Mouse (Mus musculus) cerebellum, postnatal 36 days (tissue): ENCODE measurements around the gene Gpr84.

ENCODE experiments used
- DNase-seq, 2 experiments: peaks; one replicate each; pipeline ENCODE4 v3.0.0; 2021 to 2022; ENCODE audit warnings: mixed read lengths in 2 of 2

The Gpr84 gene

DNA sequence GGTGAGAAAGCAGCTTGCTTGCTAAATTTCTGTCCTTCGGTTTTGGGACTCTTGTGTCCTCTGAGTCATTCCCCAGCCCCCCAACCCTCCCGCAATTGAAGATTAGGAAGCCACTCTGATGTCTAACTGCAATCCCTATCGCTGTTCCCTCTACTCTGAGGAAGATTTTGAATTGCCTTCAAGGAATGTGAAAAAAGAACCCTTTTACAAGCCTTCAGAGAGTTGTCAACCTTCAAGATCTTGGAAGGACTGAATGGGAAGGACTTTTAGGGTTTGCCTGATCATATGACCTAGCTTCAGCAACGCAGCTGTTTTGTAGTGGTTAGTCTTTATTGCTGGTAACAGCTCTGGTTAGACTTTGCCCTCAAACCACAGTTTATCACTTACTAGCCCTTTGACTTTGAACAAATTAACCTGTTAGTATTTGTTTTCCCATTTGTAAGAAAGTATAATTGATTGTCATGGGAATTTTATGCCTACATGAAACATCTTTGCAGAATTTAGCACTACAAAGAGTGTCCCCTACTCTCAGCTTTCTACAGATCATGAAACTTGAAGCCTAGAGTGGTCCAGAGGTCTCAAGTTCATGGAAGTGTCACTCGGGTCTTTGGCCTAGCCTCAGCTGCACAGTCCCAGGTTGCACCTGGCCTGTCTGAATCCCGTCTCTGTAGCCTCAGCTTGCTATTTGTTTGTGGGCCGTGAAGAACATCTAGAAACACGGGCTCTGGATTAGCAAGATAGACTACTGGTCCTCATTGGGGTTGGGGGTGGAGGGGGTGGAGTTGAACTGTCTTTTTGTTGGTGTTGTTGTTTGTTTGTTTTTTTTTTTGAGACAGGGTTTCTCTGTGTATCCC lies 4.4 kb downstream of the Gpr84 start:
- DNase-seq, result no peak

DNA sequence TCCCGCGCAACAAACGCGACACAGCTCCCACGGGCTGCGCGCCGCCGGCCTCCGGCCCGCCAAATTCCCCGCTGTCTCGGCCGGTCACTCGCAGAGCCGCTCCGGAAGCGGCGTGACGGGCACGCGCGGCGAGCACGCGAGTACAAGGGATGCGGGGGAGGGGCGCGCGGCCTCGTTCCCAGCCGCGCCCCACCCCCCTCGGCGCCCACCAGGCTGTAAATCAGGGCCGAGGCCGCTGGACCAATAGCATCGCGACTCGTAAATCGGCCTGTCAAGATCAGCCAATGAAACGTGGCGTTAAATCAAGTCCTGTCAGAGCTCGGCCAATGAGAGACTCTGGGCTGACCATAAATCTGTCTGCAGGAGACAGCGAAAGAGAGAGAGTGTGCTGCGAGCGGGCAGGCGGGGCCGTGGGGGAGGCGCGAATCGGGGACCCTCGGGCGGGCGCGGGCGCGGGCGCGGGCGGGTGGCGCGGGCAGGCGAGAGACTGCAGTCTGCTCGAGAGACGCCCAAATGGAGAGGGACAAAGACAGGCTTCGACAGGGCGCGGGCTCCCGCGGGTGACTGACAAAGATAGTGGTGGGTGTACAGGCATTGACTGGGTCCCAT lies 5.2 kb downstream of the Gpr84 start:
- DNase-seq, result peak; percentile 96 to 97

DNA sequence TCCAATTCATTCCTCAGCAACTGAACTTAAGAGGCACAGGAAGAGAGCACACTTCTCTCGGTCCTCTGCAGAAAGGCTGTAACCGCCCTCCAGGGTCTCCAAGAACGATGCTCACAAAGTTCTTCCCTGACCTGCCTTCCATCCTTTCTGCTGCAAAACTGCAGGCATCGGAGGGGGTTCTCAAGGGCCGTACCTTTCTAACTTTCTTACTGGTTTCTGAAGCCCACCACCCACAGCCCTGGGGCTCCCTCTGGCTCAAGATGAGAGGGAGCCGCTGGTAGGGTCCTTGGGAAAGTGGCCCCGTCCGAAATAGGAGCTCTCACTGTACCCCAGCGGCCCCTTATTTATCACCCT lies 5.8 kb downstream of the Gpr84 start:
- no peak for DNase-seq

DNA sequence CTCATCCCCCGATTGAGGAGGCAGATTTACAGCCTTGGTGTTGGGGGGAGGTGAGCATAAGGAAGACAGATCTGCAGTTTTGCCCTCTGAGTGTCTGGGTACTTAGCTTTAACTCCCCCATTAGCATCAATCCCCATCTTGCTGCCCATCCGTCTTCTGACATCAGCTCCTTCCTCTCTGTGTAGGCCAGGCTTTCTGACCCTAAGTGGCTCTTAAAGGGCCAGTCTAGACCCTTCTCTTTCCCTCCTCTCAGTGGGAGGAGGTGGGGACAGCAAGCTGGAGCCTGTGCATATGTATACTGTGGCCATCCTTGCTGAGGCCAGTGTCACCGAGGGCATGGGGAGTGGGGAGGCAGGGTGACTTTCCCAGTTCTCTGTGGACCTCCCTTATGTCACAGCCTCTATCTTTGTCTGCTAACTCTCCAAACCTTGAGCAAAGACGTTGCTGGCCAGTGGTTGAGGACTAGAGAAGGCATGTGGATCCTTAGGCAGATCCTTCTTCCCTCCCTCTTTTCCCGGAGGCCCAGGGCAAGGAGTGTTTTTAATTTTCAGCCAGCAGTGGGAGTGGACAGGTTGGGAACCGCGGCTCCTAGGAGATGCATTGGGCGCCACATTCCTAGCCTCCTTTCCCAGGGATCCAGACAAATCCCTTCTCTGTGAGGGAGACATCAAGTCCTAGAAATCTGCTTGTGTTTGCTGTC lies 6.3 kb downstream of the Gpr84 start:
- peak in 1 of 2 experiments; percentile 37 for DNase-seq

DNA sequence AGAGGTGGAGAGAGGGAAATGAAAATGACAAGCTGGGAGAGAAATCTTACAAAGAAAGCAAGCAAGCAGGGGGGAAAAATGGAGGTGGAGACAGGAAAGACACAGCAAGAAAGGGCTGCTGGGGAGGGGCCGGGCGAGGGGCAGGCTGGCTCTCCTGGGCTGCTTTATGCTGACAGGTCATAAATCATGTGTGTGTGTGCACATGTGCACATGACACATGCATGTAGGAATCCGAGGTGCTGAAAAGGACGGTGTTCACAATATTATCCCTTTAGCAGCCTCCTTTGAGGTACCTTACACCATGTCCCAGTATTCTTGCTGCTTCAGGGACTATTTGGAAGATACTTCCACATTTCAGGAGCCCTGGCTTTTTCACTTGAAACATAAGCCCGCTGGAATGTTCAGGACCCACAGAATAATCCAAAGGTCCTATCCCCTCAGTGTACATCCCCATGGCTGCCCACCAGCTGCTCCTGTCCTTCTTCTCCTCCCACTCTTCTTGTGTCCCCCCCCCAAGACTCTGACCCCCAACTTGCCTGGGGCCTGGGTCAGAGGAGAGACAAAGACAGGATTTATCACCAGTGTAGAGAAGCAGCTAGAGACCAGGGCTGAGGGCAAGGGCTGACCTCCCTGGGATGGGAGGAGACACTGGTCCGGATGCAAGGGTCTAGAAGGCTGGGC lies 7.9 kb downstream of the Gpr84 start:
- no peak for DNase-seq

DNA sequence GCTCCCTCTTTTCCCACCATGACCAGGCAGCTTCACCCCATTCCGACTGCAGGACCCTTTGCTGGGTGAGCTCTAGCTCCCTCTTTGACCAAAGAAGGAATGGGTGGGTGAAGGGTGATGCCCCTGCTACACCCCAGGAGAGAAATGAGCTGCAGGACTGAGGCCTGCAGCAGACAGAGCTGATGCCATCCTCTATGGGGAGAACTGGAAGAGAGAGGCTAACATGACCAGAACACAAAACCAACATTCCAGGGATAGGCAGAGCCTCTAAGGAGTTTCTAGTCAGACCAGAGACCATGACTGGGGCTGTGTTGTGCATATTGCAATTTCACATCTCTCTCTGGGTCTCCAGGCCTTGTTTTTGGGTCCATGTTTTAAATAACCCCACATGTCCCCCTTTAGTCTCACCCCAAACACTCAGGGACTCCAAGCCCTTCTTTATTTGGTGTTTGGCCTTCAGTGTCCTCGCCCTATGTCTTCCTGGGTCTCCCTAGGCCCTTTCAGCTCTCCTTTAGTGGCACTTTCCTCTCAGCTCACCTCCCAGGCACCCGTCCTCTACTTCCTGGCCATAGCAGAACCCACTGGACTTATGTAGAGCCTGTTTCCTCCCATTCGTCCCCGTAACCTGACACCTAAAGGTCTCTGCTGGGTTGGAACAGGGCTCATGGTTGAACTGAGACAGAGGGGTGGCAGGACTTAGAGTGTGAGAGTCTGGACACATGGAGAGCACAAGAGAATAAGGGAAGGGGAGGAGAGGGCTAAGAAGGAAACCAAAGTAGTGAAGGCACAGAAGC lies 8.7 kb downstream of the Gpr84 start:
- no peak for DNase-seq

DNA sequence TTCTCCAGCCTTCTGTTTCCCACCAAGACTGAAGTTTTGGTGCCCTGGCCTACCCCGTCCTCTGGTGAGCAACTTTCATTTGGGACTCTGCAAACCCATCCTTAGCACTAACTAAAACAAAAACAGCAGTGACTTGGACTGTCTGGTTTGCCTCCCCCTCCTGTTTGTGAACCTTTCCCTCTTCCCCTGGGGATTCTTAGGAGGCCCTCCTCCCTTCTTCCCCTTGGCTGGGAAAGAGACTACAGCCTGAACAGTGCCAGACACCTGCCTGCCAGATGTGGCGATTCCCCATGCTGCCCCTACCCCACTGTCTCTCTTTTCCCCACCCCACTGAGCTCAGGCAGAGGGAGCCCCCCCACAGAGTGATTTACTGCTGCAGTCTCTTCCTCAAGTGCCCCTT lies 9.4 kb downstream of the Gpr84 start:
- DNase-seq, result no peak

DNA sequence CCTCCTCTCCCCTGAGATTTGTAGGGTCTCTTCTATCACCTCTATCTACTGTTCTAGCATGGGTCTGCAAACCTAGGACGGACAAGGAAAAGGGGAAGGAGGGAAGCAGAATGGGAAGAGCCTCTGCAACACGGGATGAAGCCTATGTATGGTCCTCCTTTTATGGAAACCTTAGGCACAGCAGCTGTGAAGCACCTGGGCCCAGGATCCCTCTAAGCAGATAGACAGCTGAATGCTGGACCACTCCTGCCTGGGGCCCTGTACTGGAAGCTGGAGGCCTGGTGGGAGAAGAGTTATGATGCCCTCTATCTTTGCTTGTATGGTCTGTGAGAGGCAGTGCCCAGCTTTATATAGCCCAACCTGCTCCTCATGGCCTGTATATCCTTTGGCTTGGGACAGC lies 9.9 kb downstream of the Gpr84 start:
- no peak for DNase-seq

DNA sequence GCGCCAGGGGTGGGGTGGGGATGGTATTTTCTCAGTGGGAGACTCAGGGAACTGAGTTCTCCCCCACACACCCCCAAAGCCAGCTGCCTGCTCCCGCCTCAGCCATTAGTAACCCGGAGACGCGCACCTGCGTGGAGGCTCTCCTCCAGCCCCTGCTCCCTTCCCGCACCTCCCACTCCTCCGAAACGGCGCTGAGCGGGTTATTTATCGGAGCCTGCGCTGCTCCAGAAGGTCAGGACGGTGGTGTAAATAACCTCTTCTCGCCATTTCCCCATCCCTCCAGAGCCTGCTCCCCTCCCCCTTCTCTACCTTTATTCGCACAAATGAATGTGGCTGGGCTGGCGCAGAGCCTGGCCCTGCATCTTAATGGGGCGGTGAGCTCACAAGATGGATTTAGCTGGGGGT lies 10.3 kb downstream of the Gpr84 start:
- peak; percentile 48 to 60 for DNase-seq

DNA sequence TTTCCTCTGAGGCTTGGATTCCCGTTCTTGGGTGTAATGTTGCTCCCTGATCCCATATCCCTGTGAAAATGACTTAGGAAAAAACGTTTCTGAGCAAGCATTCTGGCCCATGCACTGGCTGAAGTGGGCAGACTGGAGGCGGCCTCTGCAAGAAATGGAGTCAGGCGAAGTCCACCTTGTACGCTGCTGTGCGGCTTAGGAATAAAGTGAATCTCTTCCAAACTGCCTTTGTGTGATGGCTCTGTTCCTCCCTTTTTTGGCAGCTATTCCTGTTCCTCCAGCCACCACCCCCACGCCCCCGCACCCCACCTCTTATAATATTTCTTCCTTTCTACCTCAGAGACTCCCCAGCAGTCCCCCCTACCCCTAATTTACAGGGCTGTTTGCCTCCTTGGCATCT lies 10.8 kb downstream of the Gpr84 start:
- DNase-seq, result no peak

DNA sequence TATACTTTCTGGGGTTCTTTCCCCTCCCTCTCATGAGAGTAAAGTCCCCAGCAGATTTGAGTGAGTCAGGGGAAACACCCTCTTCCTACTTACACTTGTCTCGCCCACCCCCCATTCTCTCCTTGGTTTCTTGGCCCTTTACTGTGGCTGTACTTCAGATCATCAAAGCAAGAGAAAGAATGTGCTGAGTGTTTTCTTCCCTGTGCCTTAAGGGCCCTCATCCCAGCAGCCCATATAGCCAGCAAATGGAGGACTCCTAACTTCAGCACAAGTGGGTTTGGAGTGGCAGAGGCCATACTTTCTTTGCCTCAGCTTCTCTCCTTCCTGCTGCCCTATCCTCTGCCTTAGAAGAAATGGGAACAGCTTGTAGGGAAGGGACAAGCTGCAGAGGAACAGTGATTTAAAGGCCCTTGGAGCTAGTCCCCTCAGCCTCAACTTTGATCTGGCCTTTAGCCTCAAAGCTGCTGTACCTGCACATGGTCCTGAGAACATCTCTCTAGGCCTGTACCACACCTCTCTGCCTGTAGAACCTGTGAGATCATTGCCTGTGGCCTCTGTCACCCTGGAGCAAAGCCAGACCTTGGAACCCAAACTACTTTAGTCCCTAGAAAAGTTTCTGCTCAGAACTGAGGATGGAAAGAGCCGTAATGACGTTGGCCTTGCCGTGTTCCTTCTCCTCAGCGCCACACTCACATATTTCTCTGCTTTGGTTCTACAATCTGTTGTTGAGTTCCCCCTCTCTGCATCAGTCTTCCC lies 11.4 kb downstream of the Gpr84 start:
- no peak for DNase-seq

DNA sequence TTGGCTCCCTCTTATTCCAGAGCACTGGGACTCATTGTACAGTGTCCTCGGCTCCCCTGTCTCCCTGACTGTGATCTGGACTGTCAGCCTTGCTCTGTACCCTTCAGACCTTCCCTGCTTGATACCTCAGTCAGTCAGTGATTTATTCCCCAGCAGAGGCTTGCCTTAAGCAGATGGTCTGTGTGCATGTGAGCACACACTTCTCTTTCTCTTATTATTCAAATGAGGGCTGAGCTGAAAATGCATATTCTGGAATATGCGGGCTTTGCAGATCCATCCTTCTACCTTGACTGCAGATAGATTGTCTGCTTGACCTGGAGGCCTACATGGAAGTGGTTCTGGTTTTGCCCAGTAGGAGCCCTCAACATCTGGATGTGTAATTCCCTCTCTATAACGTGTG lies 12.4 kb downstream of the Gpr84 start:
- no peak for DNase-seq

DNA sequence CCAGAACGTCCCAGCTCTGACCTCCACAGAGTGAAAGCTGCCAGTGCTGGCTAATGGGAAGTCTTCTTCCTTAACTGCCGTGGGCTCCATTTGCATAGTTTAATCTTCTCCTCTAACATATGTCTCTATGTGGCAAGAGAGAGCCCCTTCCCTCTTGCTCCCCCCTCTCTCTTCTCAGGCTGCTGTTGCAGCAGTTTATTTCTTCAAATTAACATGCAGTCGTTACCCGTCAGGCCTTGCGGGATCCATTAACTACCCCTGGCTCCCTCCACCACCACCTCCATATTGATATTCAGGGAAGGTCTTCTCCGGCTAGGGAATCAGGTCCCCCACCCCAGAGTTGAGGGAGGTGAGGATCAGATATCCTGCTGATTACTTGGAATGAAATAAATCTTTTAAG lies 13.1 kb downstream of the Gpr84 start:
- no peak for DNase-seq

DNA sequence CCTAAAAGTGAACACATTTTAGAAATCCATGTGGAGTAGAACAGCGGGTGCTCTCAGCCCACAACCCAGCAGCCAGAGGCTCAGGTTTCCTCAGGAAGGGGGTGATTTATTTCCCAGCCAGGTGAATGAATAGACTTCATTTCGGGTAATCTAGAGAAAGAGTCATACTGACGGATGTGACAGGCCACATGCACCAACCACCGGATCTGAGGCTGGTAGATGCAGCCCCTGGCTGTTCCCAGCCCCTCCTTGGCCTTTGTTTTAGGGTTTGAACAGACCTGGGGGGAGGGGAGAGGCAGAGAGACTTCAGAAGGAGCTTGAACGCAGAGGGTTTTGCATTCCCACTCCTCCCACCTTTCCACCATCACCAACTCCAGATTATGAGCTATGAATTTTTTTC lies 14.6 kb downstream of the Gpr84 start:
- no peak for DNase-seq

DNA sequence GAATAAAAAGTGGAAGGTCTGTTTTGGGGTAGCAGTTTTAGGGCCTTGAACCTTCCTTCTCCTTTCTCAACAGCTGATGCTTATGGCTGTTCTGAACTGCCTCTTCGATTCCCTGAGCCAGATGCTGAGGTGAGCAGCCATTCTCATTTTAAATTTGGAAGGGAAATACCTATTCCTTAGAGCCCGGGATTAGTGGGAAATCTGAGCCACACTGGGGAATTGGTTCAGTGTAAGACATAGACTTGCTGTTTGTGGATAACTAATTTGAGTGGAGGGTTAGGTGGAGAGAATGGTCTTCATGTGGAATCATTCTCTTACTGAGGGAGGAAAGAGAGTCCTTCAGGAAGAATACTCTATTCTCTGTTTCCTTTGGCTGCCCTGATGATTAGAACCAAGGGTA lies 15.8 kb downstream of the Gpr84 start:
- no peak for DNase-seq

DNA sequence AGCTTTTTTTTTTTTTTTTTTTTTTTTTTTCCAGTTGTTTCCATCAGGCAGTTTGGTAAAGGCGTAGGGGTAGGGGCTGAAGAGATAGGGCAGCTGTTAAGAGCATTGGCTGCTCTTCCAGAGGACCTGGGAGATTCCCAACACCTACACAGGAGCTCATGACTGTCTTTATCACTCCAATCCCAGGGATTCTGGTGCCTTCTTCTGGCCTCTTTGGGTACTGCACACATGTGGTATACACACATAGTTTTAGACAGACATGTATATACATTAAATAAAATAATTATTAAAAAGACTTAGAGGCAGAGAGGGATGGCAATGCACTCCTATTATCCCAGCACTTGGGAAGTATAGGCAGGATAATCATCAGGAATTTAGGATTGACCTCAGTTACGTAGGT lies 17.0 kb downstream of the Gpr84 start:
- no peak for DNase-seq

DNA sequence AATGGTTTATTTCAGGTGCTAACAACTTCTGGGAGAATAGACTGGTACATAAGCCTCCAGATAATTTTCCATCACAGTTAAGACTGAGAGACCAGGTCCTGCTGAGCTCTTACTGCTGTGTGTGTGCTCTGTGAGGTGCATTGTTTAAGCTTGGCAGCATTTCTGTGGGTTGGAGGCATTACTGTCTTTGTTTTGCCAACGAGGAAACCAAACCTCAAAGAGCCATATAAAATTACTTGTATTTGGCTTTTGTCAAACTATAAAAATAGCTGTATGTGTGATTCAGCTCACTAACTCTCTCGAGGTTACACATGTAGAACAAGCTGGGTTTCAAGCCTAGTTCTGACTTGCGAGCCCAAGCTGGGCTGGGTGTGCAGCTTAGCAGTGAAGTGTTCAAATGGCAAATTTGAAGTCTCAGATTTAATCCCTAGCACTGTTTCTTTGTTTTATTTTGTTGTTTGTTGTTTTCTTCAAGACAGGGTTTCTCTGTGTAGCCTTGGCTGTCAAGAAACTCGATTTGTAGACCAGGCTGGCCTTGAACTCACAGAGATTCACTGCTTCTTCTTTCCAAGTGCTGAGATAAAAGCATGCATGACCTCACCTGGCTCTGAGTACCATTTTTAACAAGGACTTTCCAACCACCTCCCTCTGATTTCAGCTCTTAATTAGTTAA lies 17.6 kb downstream of the Gpr84 start:
- no peak for DNase-seq

DNA sequence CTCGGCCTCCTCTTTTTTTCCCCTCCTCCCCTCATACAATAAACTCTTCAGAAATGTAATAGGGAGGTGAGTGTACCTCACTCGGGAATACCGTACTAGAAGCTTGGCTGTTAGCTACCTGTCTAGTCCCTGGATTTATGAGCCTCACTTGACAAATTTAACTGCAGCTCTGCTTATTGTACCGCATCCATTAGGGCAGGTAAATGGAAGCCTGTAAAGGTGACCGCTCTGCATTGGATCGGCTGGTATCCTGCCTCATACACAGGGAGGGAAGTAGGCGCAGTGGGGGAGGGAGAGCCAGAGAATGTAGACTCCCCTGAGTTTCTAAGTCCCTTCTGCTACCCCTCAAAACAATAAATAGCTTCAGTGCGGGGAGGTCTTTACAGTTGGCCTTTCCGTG lies 19.6 kb downstream of the Gpr84 start:
- no peak for DNase-seq

DNA sequence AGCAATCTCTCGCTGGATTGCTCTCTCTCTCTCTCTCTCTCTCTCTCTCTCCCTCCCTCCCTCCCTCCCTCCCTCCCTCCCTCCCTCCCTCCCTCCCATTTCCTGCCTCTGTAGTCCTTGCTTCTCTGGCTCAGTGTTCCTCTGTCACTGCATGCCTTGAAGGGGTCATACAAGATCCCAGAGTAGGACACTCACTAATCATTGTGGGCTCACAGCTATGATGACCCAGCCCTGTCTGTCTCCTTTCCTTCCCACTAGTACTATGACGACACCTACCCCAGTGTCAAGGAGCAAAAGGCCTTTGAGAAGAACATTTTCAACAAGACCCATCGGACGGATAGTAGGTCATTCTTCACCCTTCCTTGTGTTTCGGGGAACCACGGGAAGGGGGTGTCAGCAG lies 20.0 kb downstream of the Gpr84 start:
- DNase-seq, result no peak

DNA sequence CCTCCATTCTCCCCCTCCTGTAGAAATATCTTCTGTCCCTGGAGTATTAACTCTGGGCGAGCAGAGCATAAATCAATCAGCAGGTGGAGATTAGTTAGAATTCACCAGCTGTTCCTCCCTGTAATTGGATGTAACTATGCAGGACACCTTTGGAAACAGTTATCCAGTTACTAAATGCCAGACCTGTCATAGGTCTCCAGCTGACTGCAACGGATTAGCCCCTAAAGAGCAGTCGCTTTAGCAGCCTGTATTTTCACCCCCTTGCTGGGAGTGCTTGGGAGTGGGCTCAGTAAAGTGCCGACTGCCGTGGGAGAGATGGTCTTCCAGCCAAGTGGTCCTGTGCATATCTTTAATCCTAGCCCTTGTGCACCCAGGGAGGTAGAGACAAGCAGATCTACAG lies 20.8 kb downstream of the Gpr84 start:
- DNase-seq, result no peak

DNA sequence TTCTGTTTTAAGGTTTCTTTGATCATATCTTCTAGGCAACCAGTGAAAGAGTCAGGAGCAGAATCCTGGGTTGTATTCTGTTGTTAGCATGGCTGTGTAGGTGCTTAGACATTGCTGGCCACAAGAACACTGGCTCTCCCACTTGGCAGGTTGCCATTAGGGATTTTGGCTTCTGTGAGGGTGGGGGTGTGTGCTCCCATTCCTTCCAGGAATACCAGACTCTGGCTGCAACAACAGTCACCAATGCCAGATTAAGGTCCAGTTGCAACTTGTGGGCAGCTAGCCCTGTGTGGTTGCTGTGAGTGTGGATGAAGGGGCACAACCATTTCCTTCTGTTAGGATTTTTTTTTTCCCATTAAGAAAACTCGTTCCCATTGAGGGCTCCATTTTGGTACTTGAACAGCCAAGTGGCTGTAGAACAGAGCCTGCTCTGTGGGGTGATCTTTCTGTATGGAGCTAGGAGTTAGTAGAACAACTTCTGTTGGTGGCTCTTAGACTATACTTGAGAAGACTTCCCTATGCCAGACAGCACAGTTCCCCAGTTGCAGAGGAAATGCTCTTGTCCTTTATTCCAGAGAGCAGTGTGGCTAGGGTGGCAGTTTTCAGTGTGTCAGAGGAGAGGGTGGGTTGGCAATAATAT lies 24.5 kb downstream of the Gpr84 start:
- DNase-seq, result peak; percentile 24 to 43
